Mouse (Mus musculus): Measurements from ENCODE around the gene Txn2. TPM values are rescaled to one million over a fixed set of nuclear protein-coding genes. Genes with fewer than 3 reads are reported as not detected.

Txn2 gene
- polyA plus RNA-seq, 1 experiment from 2014 or later: 261 TPM

- Histone ChIP-seq H3K27ac (ENCODE audit: low read depth) (no peak overlapping the region), H3K9me3 (ENCODE audit: low read length) (no peaks in the 10 kb centered on the region), H3K36me3 (replicated peaks; ENCODE audit: insufficient read depth, low read length) (no peaks in the 10 kb centered on the region), H3K4me3 (ENCODE audit: low read depth, low read length) (no peak overlapping the region), H3K27me3 (ENCODE audit: insufficient read depth, low read length) (no peaks in the 10 kb centered on the region), H3K4me1 (ENCODE audit: insufficient read depth) (peaks cover 9% of the 10 kb centered on the region), H3K9ac (replicated peaks) (no peak overlapping the region), H3K4me2 (ENCODE audit: low read depth, low read length) (no peak overlapping the region)
- 64% methylated on average over 5 of the region's 5 CpGs for WGBS (ENCODE audit: insufficient replicate concordance)
- no peak for ATAC-seq
- DNase-seq: no peak
- TF ChIP-seq CTCF (IDR thresholded peaks at IDR 0.05; ENCODE audit: low read depth): no peak
- TF ChIP-seq EP300 (IDR thresholded peaks at IDR 0.05; ENCODE audit: low read depth): no peak
Observed at GRCm38 (mm10) chr15:77938516-77938915, 9.7 kb upstream of the Txn2 start.

- Histone ChIP-seq H3K9me3 (ENCODE audit: low read length) (no peaks in the 10 kb centered on the region), H3K27ac (ENCODE audit: low read depth) (no peak overlapping the region), H3K27me3 (ENCODE audit: insufficient read depth, low read length) (no peaks in the 10 kb centered on the region), H3K9ac (replicated peaks) (no peak overlapping the region), H3K4me2 (ENCODE audit: low read depth, low read length) (no peak overlapping the region), H3K36me3 (replicated peaks; ENCODE audit: insufficient read depth, low read length) (no peaks in the 10 kb centered on the region), H3K4me3 (ENCODE audit: low read depth, low read length) (no peak overlapping the region), H3K4me1 (ENCODE audit: insufficient read depth) (peaks cover 27% of the 10 kb centered on the region)
- TF ChIP-seq EP300 (IDR thresholded peaks at IDR 0.05; ENCODE audit: low read depth): no peak
- TF ChIP-seq CTCF (IDR thresholded peaks at IDR 0.05; ENCODE audit: low read depth): no peak
- DNase-seq (no peak), ATAC-seq (no peak)
- WGBS (ENCODE audit: insufficient replicate concordance): 80% methylated on average over 14 of the region's 14 CpGs
Observed at GRCm38 (mm10) chr15:77935673-77936375, 7.0 kb upstream of the Txn2 start.

- Histone ChIP-seq H3K27ac (ENCODE audit: low read depth) (no peak overlapping the region), H3K4me2 (ENCODE audit: low read depth, low read length) (no peak overlapping the region), H3K4me1 (ENCODE audit: insufficient read depth) (peaks cover 29% of the 10 kb centered on the region), H3K27me3 (ENCODE audit: insufficient read depth, low read length) (no peaks in the 10 kb centered on the region), H3K9ac (replicated peaks) (no peak overlapping the region), H3K36me3 (replicated peaks; ENCODE audit: insufficient read depth, low read length) (no peaks in the 10 kb centered on the region), H3K4me3 (ENCODE audit: low read depth, low read length) (no peak overlapping the region), H3K9me3 (ENCODE audit: low read length) (no peaks in the 10 kb centered on the region)
- WGBS (ENCODE audit: insufficient replicate concordance): 64% methylated on average over 5 of the region's 5 CpGs
- TF ChIP-seq CTCF (IDR thresholded peaks at IDR 0.05; ENCODE audit: low read depth) (no peak), EP300 (IDR thresholded peaks at IDR 0.05; ENCODE audit: low read depth) (no peak)
- DNase-seq (no peak), ATAC-seq (no peak)
Observed at GRCm38 (mm10) chr15:77934968-77935367, 6.2 kb upstream of the Txn2 start.

GRCm38 (mm10) chr15:77934326-77934725, 5.5 kb upstream of the Txn2 start:
- no peak for DNase-seq

GRCm38 (mm10) chr15:77933770-77934169, 5.0 kb upstream of the Txn2 start:
- Histone ChIP-seq H3K27ac (ENCODE audit: low read depth) (no peak overlapping the region), H3K4me2 (ENCODE audit: low read depth, low read length) (peak overlapping the region; percentile 48), H3K27me3 (ENCODE audit: insufficient read depth, low read length) (no peaks in the 10 kb centered on the region), H3K9ac (replicated peaks) (no peak overlapping the region), H3K36me3 (replicated peaks; ENCODE audit: insufficient read depth, low read length) (no peaks in the 10 kb centered on the region), H3K4me1 (ENCODE audit: insufficient read depth) (peaks cover 37% of the 10 kb centered on the region), H3K9me3 (ENCODE audit: low read length) (no peaks in the 10 kb centered on the region), H3K4me3 (ENCODE audit: low read depth, low read length) (no peak overlapping the region)
- DNase-seq (peak; percentile 97), ATAC-seq (no peak)
- 1% methylated on average over 14 of the region's 14 CpGs for WGBS (ENCODE audit: insufficient replicate concordance)
- TF ChIP-seq EP300 (IDR thresholded peaks at IDR 0.05; ENCODE audit: low read depth): no peak
- TF ChIP-seq CTCF (IDR thresholded peaks at IDR 0.05; ENCODE audit: low read depth): peak; percentile 99

More at GRCm38 (mm10) chr15:77934326-77934725, 5.5 kb upstream of the Txn2 start:
- Histone ChIP-seq H3K36me3 (replicated peaks; ENCODE audit: insufficient read depth, low read length) (no peaks in the 10 kb centered on the region), H3K27me3 (ENCODE audit: insufficient read depth, low read length) (no peaks in the 10 kb centered on the region), H3K4me2 (ENCODE audit: low read depth, low read length) (no peak overlapping the region), H3K4me1 (ENCODE audit: insufficient read depth) (peaks cover 36% of the 10 kb centered on the region), H3K9me3 (ENCODE audit: low read length) (no peaks in the 10 kb centered on the region), H3K27ac (ENCODE audit: low read depth) (no peak overlapping the region), H3K4me3 (ENCODE audit: low read depth, low read length) (no peak overlapping the region), H3K9ac (replicated peaks) (no peak overlapping the region)
- ATAC-seq: no peak
- TF ChIP-seq EP300 (IDR thresholded peaks at IDR 0.05; ENCODE audit: low read depth) (no peak), CTCF (IDR thresholded peaks at IDR 0.05; ENCODE audit: low read depth) (no peak)
- 62% methylated on average over 11 of the region's 11 CpGs for WGBS (ENCODE audit: insufficient replicate concordance)

GRCm38 (mm10) chr15:77933222-77933621, 4.4 kb upstream of the Txn2 start:
- Histone ChIP-seq H3K4me2 (ENCODE audit: low read depth, low read length) (no peak overlapping the region), H3K4me3 (ENCODE audit: low read depth, low read length) (no peak overlapping the region), H3K27me3 (ENCODE audit: insufficient read depth, low read length) (no peaks in the 10 kb centered on the region), H3K9ac (replicated peaks) (no peak overlapping the region), H3K9me3 (ENCODE audit: low read length) (no peaks in the 10 kb centered on the region), H3K27ac (ENCODE audit: low read depth) (no peak overlapping the region), H3K36me3 (replicated peaks; ENCODE audit: insufficient read depth, low read length) (no peaks in the 10 kb centered on the region), H3K4me1 (ENCODE audit: insufficient read depth) (peaks cover 37% of the 10 kb centered on the region)
- 60% methylated on average over 3 of the region's 3 CpGs for WGBS (ENCODE audit: insufficient replicate concordance)
- DNase-seq (no peak), ATAC-seq (no peak)
- TF ChIP-seq CTCF (IDR thresholded peaks at IDR 0.05; ENCODE audit: low read depth) (no peak), EP300 (IDR thresholded peaks at IDR 0.05; ENCODE audit: low read depth) (no peak)
